Mouse (Mus musculus): ENCODE results near the gene Plekhh3. TPM values are rescaled to one million over a fixed set of nuclear protein-coding genes. Genes with fewer than 3 reads are reported as not detected.
A peak's percentile ranks its signal among the peaks of the same experiment; 100 is the strongest.

Gene Plekhh3
- total and polyA plus RNA-seq, 2 experiments from 2014 or later, result 10.6 to 23.2 TPM

- DNase-seq (ENCODE audit: low spot score) (no peak), ATAC-seq (ENCODE audit: insufficient read depth, low read depth) (0 out of 2 replicates have a peak, but pooled peaks have one; percentile 15)
- no peaks in the 10 kb centered on the region for H3K9me3 ChIP-seq (replicated peaks; ENCODE audit: control insufficient read depth, low read length)
- no peak overlapping the region for H3K9ac ChIP-seq (replicated peaks; ENCODE audit: low read depth, low read length)
- WGBS, result 13% methylated on average over 5 of the region's 5 CpGs
- no peak overlapping the region for H3K4me3 ChIP-seq (ENCODE audit: low read depth, low read length)
- no peak overlapping the region for H3K27ac ChIP-seq (ENCODE audit: low read depth)
- no peak for TF ChIP-seq CTCF (IDR thresholded peaks at IDR 0.05; ENCODE audit: low read depth)
- no peak for TF ChIP-seq EP300 (IDR thresholded peaks at IDR 0.05; ENCODE audit: low read depth)
- H3K4me1 ChIP-seq (ENCODE audit: control insufficient read depth, insufficient read depth), result peaks cover 32% of the 10 kb centered on the region
- H3K4me2 ChIP-seq (ENCODE audit: low read depth, low read length), result no peak overlapping the region
- peaks cover 44% of the 10 kb centered on the region for H3K36me3 ChIP-seq (replicated peaks; ENCODE audit: control insufficient read depth, insufficient read depth, low read length)
- no peaks in the 10 kb centered on the region for H3K27me3 ChIP-seq (ENCODE audit: control insufficient read depth, insufficient read depth, low read length)
Observed at GRCm38 (mm10) chr11:101194137-101194536, 23.0 kb upstream of the Plekhh3 start.

- Histone ChIP-seq H3K9me3 (replicated peaks; ENCODE audit: control insufficient read depth, low read length) (no peaks in the 10 kb centered on the region), H3K4me1 (ENCODE audit: control insufficient read depth, insufficient read depth) (peaks cover 32% of the 10 kb centered on the region), H3K27ac (ENCODE audit: low read depth) (no peak overlapping the region), H3K36me3 (replicated peaks; ENCODE audit: control insufficient read depth, insufficient read depth, low read length) (peaks cover 33% of the 10 kb centered on the region), H3K27me3 (ENCODE audit: control insufficient read depth, insufficient read depth, low read length) (no peaks in the 10 kb centered on the region), H3K4me3 (ENCODE audit: low read depth, low read length) (no peak overlapping the region), H3K9ac (replicated peaks; ENCODE audit: low read depth, low read length) (no peak overlapping the region), H3K4me2 (ENCODE audit: low read depth, low read length) (no peak overlapping the region)
- TF ChIP-seq EP300 (IDR thresholded peaks at IDR 0.05; ENCODE audit: low read depth) (no peak), CTCF (IDR thresholded peaks at IDR 0.05; ENCODE audit: low read depth) (no peak)
- 76% methylated on average over 7 of the region's 7 CpGs for WGBS
- no peak for DNase-seq (ENCODE audit: low spot score)
- no peak for ATAC-seq (ENCODE audit: insufficient read depth, low read depth)
Observed at GRCm38 (mm10) chr11:101193076-101193475, 21.9 kb upstream of the Plekhh3 start.

GRCm38 (mm10) chr11:101192646-101193045 lies 21.5 kb upstream of the Plekhh3 start:
- Histone ChIP-seq H3K4me2 (ENCODE audit: low read depth, low read length) (no peak overlapping the region), H3K4me3 (ENCODE audit: low read depth, low read length) (no peak overlapping the region), H3K9ac (replicated peaks; ENCODE audit: low read depth, low read length) (no peak overlapping the region), H3K27ac (ENCODE audit: low read depth) (no peak overlapping the region), H3K9me3 (replicated peaks; ENCODE audit: control insufficient read depth, low read length) (no peaks in the 10 kb centered on the region), H3K27me3 (ENCODE audit: control insufficient read depth, insufficient read depth, low read length) (no peaks in the 10 kb centered on the region), H3K4me1 (ENCODE audit: control insufficient read depth, insufficient read depth) (peaks cover 32% of the 10 kb centered on the region), H3K36me3 (replicated peaks; ENCODE audit: control insufficient read depth, insufficient read depth, low read length) (peaks cover 29% of the 10 kb centered on the region)
- no peak for DNase-seq (ENCODE audit: low spot score)
- 68% methylated on average over 6 of the region's 6 CpGs for WGBS
- no peak for TF ChIP-seq EP300 (IDR thresholded peaks at IDR 0.05; ENCODE audit: low read depth)
- TF ChIP-seq CTCF (IDR thresholded peaks at IDR 0.05; ENCODE audit: low read depth), result no peak
- ATAC-seq (ENCODE audit: insufficient read depth, low read depth), result no peak

- Histone ChIP-seq H3K36me3 (replicated peaks; ENCODE audit: control insufficient read depth, insufficient read depth, low read length) (peaks cover 26% of the 10 kb centered on the region), H3K27ac (ENCODE audit: low read depth) (no peak overlapping the region), H3K27me3 (ENCODE audit: control insufficient read depth, insufficient read depth, low read length) (no peaks in the 10 kb centered on the region), H3K4me1 (ENCODE audit: control insufficient read depth, insufficient read depth) (peaks cover 32% of the 10 kb centered on the region), H3K4me3 (ENCODE audit: low read depth, low read length) (no peak overlapping the region), H3K4me2 (ENCODE audit: low read depth, low read length) (no peak overlapping the region), H3K9ac (replicated peaks; ENCODE audit: low read depth, low read length) (no peak overlapping the region), H3K9me3 (replicated peaks; ENCODE audit: control insufficient read depth, low read length) (no peaks in the 10 kb centered on the region)
- ATAC-seq (ENCODE audit: insufficient read depth, low read depth) (no peak), DNase-seq (ENCODE audit: low spot score) (no peak)
- WGBS, result 78% methylated on average over 4 of the region's 4 CpGs
- TF ChIP-seq CTCF (IDR thresholded peaks at IDR 0.05; ENCODE audit: low read depth) (no peak), EP300 (IDR thresholded peaks at IDR 0.05; ENCODE audit: low read depth) (no peak)
Observed at GRCm38 (mm10) chr11:101191919-101192470, 20.8 kb upstream of the Plekhh3 start.

GRCm38 (mm10) chr11:101190913-101191907 lies 20.1 kb upstream of the Plekhh3 start:
- Histone ChIP-seq H3K36me3 (replicated peaks; ENCODE audit: control insufficient read depth, insufficient read depth, low read length) (peaks cover 21% of the 10 kb centered on the region), H3K4me1 (ENCODE audit: control insufficient read depth, insufficient read depth) (peaks cover 32% of the 10 kb centered on the region), H3K9ac (replicated peaks; ENCODE audit: low read depth, low read length) (no peak overlapping the region), H3K27ac (ENCODE audit: low read depth) (peak overlapping the region; percentile 76), H3K4me2 (ENCODE audit: low read depth, low read length) (no peak overlapping the region), H3K27me3 (ENCODE audit: control insufficient read depth, insufficient read depth, low read length) (no peaks in the 10 kb centered on the region), H3K9me3 (replicated peaks; ENCODE audit: control insufficient read depth, low read length) (no peaks in the 10 kb centered on the region), H3K4me3 (ENCODE audit: low read depth, low read length) (no peak overlapping the region)
- TF ChIP-seq EP300 (IDR thresholded peaks at IDR 0.05; ENCODE audit: low read depth) (no peak), CTCF (IDR thresholded peaks at IDR 0.05; ENCODE audit: low read depth) (no peak)
- DNase-seq (ENCODE audit: low spot score) (no peak), ATAC-seq (ENCODE audit: insufficient read depth, low read depth) (no peak)
- WGBS, result 49% methylated on average over 17 of the region's 17 CpGs
